Mouse (Mus musculus): ENCODE data around the gene Spaca4.

DNA sequence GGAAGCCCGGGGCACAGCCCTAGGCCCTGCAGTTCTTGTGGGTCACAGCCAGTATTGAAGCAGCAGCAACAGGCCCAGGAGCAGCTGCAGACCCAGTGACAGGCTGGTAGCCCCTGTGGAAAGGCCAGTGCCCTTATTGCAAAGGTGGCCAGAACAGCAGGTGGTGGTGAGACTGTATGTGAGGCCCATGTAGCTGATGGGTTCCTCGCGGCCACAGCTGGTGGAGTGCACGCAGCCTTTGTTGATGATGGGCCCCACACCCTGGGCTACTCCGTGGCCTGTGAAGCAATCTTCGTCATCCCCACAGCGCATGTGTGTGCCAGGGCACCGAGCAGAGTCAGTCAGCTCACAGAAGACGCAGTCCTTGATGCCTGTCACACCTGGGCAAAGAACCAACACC lies 462 bp downstream of the Spaca4 start:
- TF ChIP-seq POLR2A (IDR thresholded peaks at IDR 0.05; ENCODE audit: insufficient read depth, low read depth, low read length) (no peak), CTCF (IDR thresholded peaks at IDR 0.05; ENCODE audit: insufficient read depth, low read depth, low read length) (no peak)
